Mouse (Mus musculus) left cerebral cortex, adult 2 months (tissue): ENCODE results near the gene Tph2. TPM values are rescaled to one million over a fixed set of nuclear protein-coding genes. Genes with fewer than 3 reads are reported as not detected.

Experiments
- DNase-seq, 2 experiments: peaks; one replicate each; pipeline ENCODE4 v3.0.0; 2021 to 2022; ENCODE audit warnings: low spot score in 2 of 2, mixed read lengths in 1 of 2; ENCODE audit errors: extremely low spot score in 1 of 2
- H3K27ac ChIP-seq: fragments of 200-600 bp; 2 replicates; pipeline ENCODE4 v1.8.1; 2022
- H3K4me3 ChIP-seq: fragments of 200-600 bp; 2 replicates; pipeline ENCODE4 v1.8.1; 2022
- CTCF ChIP-seq: fragments of 200-600 bp; IDR thresholded peaks from 2 replicates; pipeline ENCODE4 v1.8.1; 2022; ENCODE audit warnings: antibody characterized with exemption, mild to moderate bottlenecking, moderate library complexity
- intact Hi-C: fragments of 180-260 bp; cut with DNase I; formaldehyde crosslinking; loops from one replicate; pipeline ENCODE4 v1.15.1; 2025
- total RNA-seq, 2 experiments: library from RNA; stranded (reverse); gene quantifications; 2 replicates each; pipeline ENCODE4 v1.2.3; 2021

Gene Tph2
- total RNA-seq, 2 experiments from 2014 or later, result 0.72 to 0.79 TPM

DNA sequence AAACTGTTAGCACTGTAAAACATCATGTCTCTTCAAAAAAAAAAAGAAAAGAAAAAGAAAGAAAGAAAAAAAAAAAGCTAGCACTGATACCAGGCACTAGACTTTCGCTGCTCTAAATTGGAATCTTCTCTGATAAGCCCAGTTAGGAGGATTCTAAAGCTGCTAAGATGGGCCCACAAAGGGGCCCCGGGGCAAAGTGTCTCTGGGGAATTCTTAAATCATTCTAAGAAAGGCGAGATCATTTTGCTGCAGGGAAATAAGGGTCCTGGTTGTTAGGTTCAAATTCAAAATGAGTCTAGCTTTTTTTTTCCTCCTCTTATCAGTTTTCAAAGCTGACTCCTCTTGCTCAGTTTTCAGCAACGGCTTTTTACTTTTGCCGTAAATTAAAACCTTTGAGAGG lies 59.3 kb downstream of the Tph2 start:
- Histone ChIP-seq H3K4me3 (no peak overlapping the region), H3K27ac (no peak overlapping the region)
- TF ChIP-seq CTCF, result no peak
- DNase-seq, result no peak
- intact Hi-C loops, result no loop called here

- Histone ChIP-seq H3K27ac (no peak overlapping the region), H3K4me3 (no peak overlapping the region)
- TF ChIP-seq CTCF, result no peak
- intact Hi-C loops, result no loop called here
- no peak for DNase-seq
These were observed 59.8 kb downstream of the Tph2 start for GRCm38 (mm10) chr10:115125027-115125426.

GRCm38 (mm10) chr10:115107666-115108540 lies 76.9 kb downstream of the Tph2 start:
- intact Hi-C loops, result no loop called here
- Histone ChIP-seq H3K4me3 (no peak overlapping the region), H3K27ac (no peak overlapping the region)
- no peak for DNase-seq
- no peak for TF ChIP-seq CTCF

DNA sequence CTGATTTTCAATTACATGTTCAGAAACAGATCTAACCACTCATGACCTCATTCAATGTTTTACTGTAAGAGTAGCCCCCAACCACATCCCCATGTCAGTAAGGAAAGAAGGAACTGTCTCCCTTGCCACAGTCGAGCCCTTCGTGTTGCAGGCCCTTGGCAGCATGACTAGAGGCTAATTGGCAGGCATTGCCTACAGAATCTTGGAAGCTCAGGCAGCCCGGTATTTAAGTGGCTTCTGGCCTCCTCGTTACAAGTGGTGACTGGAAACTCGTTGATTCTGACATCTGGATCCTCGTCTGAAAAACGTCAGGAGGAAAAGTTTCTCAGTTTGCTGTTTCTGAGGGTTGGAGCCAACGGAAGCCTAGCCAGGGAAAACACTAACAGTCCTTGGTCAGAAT lies 80.6 kb downstream of the Tph2 start:
- Histone ChIP-seq H3K27ac (no peak overlapping the region), H3K4me3 (no peak overlapping the region)
- intact Hi-C loops, result no loop called here
- DNase-seq, result no peak
- TF ChIP-seq CTCF, result no peak

DNA sequence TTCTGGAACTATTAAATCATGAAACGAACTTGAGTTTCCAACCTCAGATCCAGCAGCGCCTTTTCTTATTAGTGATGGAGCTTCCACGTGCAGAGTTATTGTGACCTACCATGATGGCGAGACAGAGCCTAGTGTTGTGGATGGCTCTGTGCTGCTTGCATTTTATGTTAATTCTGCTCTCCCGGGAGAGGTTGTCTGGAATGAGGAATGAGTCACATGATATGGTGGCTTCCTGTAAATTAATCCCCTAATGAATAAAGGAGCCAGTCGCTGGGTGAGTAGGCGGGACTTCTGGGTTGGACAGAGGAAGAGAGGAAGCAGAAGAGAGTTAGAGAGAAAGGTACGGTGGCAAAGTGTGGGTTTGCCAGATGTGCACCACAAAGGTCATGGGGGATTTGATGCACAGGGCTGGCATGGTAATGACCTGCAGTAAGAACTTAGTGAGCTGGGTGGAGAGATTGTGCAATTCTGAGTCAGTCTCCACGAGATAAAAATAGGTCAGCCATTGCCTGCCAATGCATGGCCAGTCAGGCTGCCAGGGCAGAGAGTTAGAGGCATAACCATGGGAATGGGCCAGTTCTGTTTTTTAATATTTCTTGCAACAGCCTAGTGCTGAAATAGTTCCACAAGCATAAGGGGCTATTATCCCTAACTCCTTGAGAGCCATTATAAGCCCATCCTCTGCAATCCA lies 84.8 kb downstream of the Tph2 start:
- TF ChIP-seq CTCF, result no peak
- DNase-seq, result no peak
- Histone ChIP-seq H3K27ac (no peak overlapping the region), H3K4me3 (no peak overlapping the region)
- intact Hi-C loops, result loop anchor here (5.0 to 10.0 kb wide), 2 partner anchors 298 to 375 kb away; partner anchors contain the start of gene Trhde

DNA sequence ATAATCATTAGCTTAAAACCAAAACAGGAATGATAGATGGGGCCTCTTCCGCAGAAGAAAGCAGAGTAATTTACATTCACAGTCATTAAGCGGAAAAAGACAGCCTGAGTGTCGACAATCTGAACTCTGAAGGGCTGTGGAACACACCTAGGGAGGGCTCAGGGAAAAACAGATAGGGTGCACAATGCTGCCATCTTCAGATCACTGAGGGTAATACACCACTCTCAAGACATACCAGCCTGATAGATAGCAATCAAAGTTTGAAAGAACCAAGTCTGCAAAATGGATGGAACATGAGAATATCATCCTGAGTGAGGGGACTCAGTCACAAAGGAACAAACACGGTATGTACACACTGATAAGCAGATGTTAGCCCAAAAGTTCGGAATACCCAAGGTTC lies 87.7 kb downstream of the Tph2 start:
- peak; percentile 86 for TF ChIP-seq CTCF
- H3K4me3 ChIP-seq, result no peak overlapping the region
- H3K27ac ChIP-seq, result no peak overlapping the region
- intact Hi-C loops, result loop anchor here (5.0 to 10.0 kb wide), 2 partner anchors 295 to 372 kb away; partner anchors contain the start of gene Trhde
- peak; percentile 56 to 69 for DNase-seq

GRCm38 (mm10) chr10:115096191-115096590 lies 88.6 kb downstream of the Tph2 start:
- Histone ChIP-seq H3K27ac (no peak overlapping the region), H3K4me3 (no peak overlapping the region)
- intact Hi-C loops, result loop anchor here (5.0 to 10.0 kb wide), 2 partner anchors 294 to 371 kb away; partner anchors contain the start of gene Trhde
- no peak for DNase-seq
- no peak for TF ChIP-seq CTCF

GRCm38 (mm10) chr10:115078232-115078631 lies 106.6 kb downstream of the Tph2 start:
- no peak overlapping the region for H3K27ac ChIP-seq
- intact Hi-C loops, result no loop called here
- no peak for TF ChIP-seq CTCF
- H3K4me3 ChIP-seq, result no peak overlapping the region
- DNase-seq, result no peak

DNA sequence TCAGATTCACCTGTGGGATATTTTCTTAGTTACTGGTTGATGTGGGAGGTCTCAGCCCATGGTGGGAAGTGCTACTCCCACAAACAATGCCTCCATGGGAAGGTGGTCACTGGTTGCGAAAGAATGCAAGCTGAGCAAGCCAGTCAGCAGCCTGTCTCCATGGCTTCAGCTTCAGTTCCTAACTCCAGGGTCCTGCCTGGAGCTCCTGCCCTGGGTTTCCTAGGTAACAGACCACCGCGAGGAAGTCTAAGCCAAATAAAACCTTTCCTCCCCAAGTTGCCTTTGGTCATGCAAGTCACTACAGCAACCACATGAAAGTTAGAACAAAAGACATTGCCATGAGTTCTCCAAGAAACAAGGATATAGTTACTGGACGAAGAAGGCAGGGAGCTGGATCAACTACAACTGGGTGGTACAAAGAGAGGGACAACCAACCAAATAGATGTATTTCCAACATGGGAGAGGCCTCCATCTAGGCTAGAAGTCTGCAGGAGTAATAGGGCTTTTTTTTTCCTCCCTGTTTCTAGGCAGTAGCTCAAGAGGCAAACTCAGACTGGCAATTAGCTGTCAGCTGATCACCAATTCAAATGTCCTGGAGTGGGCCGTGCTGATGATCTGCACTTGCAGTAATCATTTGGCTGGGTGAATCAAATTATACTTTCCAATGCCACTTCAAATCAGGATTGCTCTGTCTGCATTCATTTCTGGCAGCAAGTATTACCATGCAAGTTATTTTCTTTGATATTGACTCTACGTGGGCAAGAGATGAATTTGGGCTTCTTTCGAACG lies 115.5 kb downstream of the Tph2 start:
- Histone ChIP-seq H3K4me3 (no peak overlapping the region), H3K27ac (no peak overlapping the region)
- no peak for TF ChIP-seq CTCF
- intact Hi-C loops, result no loop called here
- no peak for DNase-seq

GRCm38 (mm10) chr10:115063936-115064335 lies 120.9 kb downstream of the Tph2 start:
- no peak for TF ChIP-seq CTCF
- intact Hi-C loops, result no loop called here
- H3K4me3 ChIP-seq, result no peak overlapping the region

GRCm38 (mm10) chr10:115061498-115061897 lies 123.3 kb downstream of the Tph2 start:
- Histone ChIP-seq H3K4me3 (no peak overlapping the region), H3K27ac (no peak overlapping the region)
- intact Hi-C loops, result no loop called here
- no peak for DNase-seq
- TF ChIP-seq CTCF, result no peak

More at GRCm38 (mm10) chr10:115063936-115064335, 120.9 kb downstream of the Tph2 start:
- DNase-seq, result no peak
- H3K27ac ChIP-seq, result no peak overlapping the region
